Mouse (Mus musculus) right cerebral cortex, postnatal 36 days (tissue): Measurements from ENCODE around the gene Tmem106c.

ENCODE experiments used
- DNase-seq, 2 experiments: peaks; one replicate each; pipeline ENCODE4 v3.0.0; 2022; ENCODE audit warnings: low spot score in 2 of 2, mixed read lengths in 1 of 2

Tmem106c gene

DNA sequence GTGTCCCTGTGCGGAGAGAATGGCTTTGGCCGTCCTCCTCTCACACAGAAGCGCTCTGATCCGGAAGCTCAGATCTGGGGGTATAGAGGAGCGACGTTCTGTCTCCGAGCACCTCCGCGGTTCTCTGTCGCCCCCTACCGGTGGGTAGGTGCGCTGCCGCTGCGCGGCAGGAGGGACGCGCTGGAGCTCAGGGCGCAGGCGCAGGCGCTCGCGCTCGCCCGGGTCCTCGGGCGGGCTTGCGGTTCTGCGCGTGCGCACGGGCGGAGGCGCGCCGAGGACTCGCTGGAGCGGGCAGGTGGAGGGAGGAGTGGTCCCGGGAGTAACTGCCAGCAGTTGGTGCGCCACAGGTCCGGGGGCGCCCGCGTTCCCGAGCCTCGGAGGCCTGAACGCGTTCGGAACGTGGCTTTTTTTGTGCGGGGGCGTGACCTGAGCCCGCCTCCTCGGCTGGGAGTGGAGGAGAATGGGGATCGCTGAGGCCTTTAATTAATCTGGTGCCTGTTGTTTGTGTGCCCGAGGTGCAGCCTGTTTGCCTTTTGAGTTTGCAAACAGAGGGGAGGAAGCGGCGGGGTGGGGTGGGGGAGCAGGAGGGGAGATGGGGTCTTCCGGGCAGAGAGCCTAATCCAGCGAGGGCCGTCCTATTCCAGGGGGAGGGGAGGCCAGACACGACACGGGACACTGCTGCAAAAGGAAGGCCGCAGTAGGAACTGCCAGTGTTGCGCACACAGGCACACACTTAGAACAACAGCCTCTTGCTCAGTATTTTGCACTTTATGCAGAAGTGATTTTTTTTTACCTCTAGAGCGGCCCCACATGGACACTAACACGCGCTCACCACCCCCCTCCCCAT, at the start of gene Tmem106c:
Gene Tmem106c (plus strand): TSS at position 212 of the 847 bp plus-strand sequence.
- DNase-seq, result peak; percentile 79 to 80

DNA sequence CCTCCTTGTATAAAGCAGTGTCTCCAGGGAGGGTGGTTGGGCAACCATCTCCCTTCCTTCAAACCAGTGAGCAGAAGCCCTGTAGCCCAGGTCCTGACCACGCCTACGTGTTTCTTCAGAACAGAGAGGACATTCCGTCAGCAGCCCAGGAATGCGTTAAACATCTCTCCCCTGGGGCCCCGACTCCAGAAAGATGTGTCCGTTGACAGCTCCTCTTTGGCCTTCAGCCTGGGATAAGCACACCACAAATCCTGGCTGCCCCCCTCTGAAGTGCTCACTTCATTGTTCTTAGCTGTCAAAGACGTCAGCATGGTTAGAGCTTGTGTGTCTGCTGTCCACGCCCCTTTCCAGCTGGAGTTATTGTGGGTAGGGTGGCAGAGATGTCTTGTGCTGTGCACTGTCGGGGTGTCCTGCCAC, 49.7 kb upstream of the Tmem106c start:
- no peak for DNase-seq

- DNase-seq, result no peak
These were observed 46.0 kb upstream of the Tmem106c start for GRCm38 (mm10) chr15:97917994-97918393.

DNA sequence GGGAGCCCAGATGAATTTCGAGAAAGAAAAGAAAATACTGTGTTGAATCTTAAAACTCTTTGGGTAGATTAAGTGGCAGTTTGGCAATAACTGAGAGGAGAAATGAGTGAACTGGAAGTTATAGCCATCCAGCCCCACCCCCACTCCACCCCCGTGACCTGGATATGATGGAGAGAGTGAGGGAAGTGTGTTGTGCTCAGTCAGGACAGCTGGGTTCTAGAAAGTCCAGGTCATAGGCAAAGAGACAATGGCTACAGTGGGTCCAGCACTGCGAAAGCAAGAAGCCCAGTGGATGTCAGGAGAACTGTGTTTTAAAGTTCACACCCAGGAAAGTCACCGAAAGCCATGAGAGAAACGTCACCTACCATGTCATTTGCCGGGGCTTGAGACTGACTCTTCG, 44.8 kb upstream of the Tmem106c start:
- DNase-seq, result no peak

DNA sequence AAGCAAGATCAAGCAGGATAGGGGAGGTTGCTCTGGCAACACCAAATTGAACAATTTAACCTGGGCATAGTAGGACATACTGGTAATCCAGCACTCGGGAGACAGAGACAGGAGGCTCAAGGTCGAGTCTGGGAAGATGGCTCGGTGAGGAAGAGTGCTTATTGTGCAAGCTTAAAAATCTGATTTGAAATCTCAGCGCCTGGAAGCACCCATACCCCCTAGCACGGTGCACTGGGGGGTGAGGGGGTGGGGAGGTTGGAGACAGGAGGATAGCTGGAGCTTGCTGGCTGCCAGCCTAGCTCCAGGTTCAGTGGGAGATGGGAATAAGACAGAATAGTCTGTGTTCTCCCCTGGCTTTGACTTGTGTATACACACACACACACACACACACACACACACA, 43.7 kb upstream of the Tmem106c start:
- DNase-seq, result no peak

GRCm38 (mm10) chr15:97921796-97922195, 42.2 kb upstream of the Tmem106c start:
- DNase-seq, result no peak

DNA sequence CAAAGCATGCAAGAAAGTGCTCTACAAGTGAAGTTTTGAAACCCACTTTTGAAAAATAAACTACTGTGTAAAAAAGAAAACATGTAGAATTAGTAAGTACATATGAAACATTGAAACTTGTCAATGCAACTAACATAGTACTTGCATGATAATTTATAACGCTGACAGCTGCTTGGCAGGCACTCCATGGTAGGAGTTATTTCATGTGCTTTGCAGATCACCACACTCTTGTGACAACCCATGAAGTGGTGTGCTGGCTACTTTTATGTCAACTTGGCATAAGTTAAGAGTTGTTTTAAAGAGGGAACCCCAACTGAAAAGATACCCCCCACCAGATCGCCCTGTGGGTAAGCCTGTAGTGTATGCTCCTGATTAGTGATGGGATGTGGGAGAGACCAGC, 41.6 kb upstream of the Tmem106c start:
- DNase-seq, result no peak

DNA sequence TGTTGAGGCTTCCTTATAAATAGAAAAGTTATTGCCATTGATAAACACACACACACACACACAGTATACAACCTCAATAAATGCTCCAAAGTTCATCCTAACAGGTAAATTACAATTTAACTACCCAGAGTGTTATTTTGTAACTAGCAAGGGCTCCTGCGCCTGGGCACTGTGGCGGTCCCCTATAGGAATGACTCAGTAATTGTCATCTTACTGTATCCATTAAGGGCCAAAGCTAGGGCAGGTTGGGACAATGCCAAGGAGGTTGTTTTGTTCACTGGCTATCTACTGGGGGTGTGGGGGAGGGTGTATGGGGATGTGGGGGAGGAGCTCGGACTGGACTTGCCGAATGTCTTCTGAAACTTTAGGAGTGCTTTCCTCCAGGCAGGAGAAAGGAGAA, 37.0 kb upstream of the Tmem106c start:
- no peak for DNase-seq

DNA sequence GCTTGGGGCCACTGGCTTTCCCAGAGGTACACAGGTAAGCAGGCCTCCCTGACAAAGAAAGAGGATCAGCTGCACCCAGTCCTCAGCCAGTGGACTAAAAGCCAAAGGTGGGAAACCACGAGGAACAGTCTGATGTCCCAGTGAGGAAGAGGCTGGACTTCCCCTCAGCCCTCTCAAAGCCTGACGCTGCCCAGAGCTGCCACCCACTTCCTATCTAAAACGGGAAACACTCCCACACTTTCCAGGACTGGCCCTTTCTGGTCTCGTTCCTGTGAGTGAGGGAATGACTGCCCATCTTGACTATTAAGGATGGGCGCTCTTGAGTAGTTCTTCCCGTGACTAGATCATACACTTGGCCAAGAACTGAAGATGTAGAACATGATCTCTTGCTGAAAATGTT, 36.2 kb upstream of the Tmem106c start:
- no peak for DNase-seq

DNA sequence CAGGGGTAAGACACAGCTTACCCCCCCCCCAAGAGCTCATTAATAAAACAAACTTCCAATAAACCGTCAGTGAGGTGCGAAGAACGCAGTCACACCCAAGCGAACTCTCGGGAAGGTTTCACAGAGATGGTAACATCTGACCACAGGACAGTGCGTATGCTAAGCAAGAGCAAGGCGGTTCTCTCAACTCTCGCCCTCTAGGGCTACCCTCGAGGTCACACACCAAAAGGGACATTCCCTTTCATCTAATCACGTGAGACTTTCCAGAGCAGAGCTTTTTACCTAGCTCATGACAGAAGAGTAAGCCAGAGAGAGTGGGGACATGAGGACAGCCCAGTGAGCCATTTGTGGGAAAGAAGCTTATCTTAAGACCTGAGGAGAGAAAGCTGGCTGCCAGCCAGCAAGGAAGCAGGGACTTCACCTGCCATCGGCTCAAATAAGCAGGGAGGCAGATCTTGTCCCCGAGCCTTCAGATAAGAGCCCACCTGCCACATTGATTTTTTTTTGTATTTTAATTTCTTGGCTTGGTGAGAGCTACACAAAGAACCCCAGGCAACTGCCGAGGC, 34.7 kb upstream of the Tmem106c start:
- no peak for DNase-seq

- peak in 1 of 2 experiments; percentile 25 for DNase-seq
These were observed 31.6 kb upstream of the Tmem106c start for GRCm38 (mm10) chr15:97932441-97932840.

- DNase-seq, result no peak
These were observed 25.4 kb upstream of the Tmem106c start for GRCm38 (mm10) chr15:97938580-97938979.

DNA sequence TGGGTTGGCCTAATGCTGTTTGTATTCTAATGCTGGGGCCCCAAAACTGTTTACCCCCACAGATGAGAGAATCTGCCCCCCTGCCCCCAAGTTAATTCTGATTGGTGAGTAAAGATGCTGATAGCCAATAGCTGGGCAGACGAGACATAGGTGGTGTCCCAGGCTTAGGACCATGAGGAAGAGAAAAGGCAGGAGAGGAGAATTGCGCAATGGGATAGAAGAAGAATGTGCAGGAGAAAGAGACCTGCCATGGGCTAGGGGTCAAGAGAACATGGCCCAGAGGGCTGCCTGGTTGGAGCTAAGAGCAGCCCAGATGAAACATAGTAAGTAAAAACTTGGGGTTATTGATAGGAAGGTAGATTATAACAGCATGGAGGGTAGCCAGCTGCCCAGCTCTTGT, 23.9 kb upstream of the Tmem106c start:
- DNase-seq, result no peak

DNA sequence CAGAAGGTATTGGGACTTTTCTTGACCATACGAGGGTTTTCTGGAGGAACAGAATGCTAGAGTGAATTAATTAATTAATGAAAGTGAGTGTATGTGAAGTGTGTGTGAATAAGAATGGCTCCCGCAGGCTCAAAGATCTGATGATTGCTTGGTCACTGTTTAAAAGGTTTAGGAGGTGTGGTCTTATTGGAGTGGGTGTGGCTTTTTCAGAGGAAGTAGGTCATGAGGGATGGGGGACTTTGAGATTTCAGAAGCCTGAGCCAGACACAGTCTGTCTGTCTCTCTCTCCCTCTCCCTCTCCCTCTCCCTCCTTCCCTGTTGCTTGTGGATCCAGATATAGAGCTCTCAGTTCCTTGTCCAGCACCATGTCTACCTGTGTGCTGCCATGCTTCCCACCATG, 22.7 kb upstream of the Tmem106c start:
- no peak for DNase-seq

DNA sequence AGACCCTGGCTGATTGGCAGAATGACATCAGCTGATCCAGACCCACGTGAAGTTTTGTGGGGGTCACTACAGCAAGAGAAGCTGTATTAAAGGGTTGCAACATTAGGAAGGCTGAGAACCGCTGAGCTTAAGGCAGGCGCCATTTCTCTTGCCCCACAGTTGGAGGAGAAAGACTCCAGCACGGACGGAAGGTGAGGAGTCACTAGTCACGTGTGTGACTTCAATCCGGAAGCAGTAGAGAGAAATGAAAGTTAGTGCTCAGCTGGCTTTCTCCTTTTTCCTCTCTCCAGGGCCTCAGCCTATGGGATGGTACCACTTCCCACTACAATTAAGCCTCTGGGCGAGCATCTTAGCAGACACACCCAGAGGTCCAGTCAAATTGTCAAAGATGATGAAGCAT, 21.5 kb upstream of the Tmem106c start:
- no peak for DNase-seq

DNA sequence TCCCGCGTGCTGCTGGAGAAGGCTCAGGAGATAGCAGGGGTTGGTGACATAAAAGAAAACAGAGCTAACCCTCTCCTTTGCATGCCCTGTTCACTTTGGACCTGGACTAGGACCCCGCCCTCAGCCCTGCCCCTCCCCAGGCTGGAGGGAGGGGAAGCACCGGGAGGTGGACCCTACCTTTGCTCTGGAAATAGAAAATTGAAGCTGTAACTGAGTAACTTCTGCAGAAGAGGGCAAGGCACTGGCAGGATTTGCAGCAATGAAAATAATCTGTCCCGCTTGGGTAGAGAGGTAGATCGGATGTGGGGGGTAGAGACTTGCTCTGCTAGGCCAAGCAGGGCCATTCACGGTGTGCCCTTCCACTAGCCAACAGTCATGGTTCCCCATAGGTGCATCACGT, 20.6 kb upstream of the Tmem106c start:
- DNase-seq, result no peak

DNA sequence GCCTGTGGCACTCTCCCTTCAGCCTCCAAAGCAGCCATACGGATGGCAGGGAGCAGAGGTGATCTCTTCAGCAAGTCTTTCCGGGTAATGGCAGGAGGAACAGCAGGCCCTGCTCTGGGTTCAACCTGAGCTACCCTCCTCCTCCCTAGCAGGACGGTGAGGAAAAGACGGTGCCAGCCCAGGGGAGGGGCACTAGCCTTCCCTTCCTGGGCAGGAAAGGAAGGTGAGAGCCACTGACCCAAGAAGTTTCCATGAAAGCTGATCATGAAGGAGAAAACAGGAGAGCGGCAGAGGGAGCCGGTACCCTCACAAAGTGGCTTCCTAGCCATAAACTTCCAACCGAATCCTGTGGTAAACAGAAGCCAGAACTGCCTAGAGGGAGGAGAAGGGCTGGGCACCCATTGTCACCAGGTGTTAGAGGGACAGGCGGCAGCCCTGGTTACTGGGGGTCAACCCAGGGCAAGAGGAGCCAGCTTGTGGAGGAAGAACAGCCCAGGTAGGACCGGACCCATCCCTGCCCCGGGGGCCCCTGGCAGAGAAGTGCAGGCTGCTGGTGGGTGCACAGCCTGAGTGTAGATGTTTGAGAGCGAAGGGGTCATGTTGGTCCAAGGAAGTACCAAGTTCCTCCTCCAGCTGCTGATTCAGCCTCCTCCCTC, 19.0 kb upstream of the Tmem106c start:
- no peak for DNase-seq

DNA sequence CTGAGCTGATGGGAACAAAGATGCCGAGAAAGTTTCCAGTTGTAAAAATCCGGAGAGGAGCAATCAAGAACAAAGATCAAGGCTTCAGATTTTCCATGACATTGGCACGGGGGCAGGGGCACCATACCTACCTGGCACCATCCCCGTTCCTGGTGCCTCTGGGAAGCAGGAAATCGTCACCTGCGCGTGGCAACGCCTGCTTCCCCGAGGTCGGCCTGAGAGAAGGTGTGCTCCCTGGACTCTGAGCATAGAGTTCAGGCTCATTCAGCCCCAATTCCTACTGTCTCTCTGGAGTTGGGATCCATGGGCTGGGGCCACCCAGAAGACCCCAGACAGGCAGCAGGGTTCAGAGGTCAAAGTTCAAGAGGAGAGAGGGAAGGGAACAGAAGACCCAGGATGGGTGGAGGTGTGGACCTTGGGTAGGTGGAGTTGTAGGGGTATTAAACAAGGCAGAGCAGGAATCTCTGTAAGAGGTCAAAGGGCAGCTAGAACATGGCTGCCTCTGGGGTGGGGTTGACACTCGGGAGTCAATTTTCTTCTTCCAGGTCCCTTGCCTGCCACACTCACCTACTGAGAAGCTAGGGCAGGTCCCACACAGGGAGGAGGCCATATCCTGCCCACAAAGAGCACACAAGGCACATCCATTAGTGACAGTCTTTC, 18.2 kb upstream of the Tmem106c start:
- no peak for DNase-seq

DNA sequence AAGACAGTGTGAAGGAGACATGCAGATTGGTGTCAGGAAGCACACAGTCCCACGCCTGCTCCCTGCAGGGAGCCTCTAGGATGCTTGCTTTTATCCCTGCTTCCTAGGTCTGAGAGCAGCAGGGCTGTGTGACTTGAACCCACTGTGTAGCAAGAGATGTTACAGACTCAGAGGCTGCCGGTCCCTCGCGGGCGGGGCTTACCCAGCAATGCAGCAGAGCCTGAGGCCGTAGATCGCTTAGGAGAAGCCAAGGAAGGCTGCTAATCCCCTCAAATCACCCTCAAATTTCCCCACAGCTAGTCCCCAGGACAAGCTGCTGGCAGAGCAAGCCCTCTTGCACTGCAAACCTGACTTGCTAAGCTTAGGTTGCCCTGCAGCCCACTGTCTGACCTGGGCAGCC, 15.3 kb upstream of the Tmem106c start:
- DNase-seq, result no peak

DNA sequence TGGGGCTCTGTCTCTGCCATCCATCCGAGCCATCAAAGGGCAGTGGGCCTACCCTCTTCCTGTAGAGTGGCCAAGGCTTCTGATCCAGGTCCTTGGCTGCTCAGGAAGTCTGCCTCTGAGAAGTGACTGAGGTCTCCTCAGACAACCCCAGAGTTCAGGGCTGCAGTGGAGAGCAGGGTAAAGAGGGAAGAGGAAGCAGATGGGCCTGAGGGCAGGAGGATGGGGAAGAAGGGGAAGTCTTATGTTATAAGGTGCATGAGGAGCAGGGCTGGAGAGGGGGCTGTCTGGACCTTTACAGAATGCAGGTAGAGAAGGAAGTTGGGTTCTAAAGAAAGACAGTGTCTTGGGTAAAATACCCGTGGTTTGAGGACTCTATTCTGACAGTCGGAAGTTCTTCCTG, 14.3 kb upstream of the Tmem106c start:
- DNase-seq, result no peak

DNA sequence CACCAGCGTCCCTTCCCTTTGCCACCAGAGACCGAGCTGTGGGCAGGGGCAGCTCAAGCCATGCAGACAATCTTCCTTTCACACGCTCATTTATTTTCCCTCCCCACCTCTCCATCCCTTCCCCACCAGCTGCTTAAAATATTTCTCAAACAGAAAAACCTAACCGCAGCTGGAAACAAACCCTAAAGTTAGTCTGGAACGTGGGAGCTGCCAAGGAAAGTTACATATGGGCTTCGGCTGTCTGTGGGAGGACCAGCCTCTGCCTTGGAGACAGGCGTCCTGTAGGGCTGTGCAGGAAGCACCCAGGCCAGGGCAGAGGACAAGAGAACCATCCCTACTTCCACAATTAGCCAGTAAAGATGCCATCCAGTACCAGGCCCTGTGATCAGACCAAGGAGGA, 13.8 kb upstream of the Tmem106c start:
- peak in 1 of 2 experiments; percentile 46 for DNase-seq

DNA sequence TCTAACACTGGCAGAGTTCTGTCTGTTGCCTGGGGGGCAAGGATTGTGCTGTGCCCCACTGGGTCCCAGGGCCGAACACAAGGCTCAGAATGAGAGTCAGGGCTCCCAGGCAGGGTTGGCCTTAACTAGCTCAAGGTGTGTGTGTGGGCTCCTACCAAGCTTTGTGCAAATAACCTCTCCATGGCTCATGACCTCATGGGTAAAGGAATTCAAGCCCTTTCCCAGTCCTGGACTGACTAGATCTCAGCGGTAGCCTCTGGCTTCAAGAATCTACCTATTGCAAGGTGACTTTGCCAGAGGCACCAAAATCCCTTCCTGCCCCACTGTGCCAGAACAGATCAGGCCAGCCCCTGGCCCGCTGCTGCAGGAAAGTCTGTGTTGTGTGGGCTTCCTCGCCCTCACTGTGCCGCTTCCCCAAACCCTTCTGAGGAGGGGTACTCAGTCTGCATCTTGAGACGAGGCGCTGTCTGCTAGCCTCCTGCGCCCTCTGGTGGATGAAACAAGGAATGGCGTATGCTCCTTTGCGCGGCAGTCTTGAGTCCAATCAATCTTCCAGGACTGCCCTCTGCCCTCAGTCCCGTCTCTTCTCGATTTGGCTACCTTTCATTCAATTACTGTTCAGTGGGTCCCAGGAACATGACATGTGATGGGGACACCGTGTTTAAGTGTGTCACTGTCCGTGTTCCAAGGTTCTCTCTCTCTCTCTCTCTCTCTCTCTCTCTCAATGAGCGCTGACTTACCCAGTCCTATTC, 11.7 kb upstream of the Tmem106c start:
- no peak for DNase-seq
